Mouse (Mus musculus): ENCODE data around the gene Crip1. TPM values are rescaled to one million over a fixed set of nuclear protein-coding genes. Genes with fewer than 3 reads are reported as not detected.

The Crip1 gene
- polyA plus RNA-seq, 1 experiment from 2014 or later, result 26.8 TPM

GRCm38 (mm10) chr12:113136492-113137020, 9.6 kb upstream of the Crip1 start:
- peaks cover 21% of the 10 kb centered on the region for H3K4me1 ChIP-seq (ENCODE audit: control insufficient read depth, insufficient read depth, low read length)
- no peaks in the 10 kb centered on the region for H3K27me3 ChIP-seq (ENCODE audit: control insufficient read depth, insufficient read depth, low read length)
- H3K27ac ChIP-seq (replicated peaks; ENCODE audit: low read depth, low read length), result no peak overlapping the region
- H3K9ac ChIP-seq (replicated peaks; ENCODE audit: low read length), result no peak overlapping the region
- H3K36me3 ChIP-seq (ENCODE audit: control insufficient read depth, insufficient read depth, low read length), result peaks cover 73% of the 10 kb centered on the region
- ATAC-seq (ENCODE audit: low FRiP score, low TSS enrichment) (no peak), DNase-seq (no peak)
- no peaks in the 10 kb centered on the region for H3K9me3 ChIP-seq (ENCODE audit: control insufficient read depth, low read length)
- no peak overlapping the region for H3K4me3 ChIP-seq (replicated peaks; ENCODE audit: low read depth, low read length)
- H3K4me2 ChIP-seq (ENCODE audit: low read length), result no peak overlapping the region
- 82% methylated on average over 17 of the region's 17 CpGs for WGBS

GRCm38 (mm10) chr12:113137260-113138213, 8.6 kb upstream of the Crip1 start:
- no peak overlapping the region for H3K4me2 ChIP-seq (ENCODE audit: low read length)
- 89% methylated on average over 18 of the region's 18 CpGs for WGBS
- no peak overlapping the region for H3K9ac ChIP-seq (replicated peaks; ENCODE audit: low read length)
- DNase-seq, result no peak
- peaks cover 63% of the 10 kb centered on the region for H3K36me3 ChIP-seq (ENCODE audit: control insufficient read depth, insufficient read depth, low read length)
- H3K27me3 ChIP-seq (ENCODE audit: control insufficient read depth, insufficient read depth, low read length), result no peaks in the 10 kb centered on the region
- H3K4me3 ChIP-seq (replicated peaks; ENCODE audit: low read depth, low read length), result no peak overlapping the region
- H3K4me1 ChIP-seq (ENCODE audit: control insufficient read depth, insufficient read depth, low read length), result peaks cover 31% of the 10 kb centered on the region
- ATAC-seq (ENCODE audit: low FRiP score, low TSS enrichment), result no peak
- no peaks in the 10 kb centered on the region for H3K9me3 ChIP-seq (ENCODE audit: control insufficient read depth, low read length)
- H3K27ac ChIP-seq (replicated peaks; ENCODE audit: low read depth, low read length), result no peak overlapping the region

- Histone ChIP-seq H3K4me3 (replicated peaks; ENCODE audit: low read depth, low read length) (no peak overlapping the region), H3K27ac (replicated peaks; ENCODE audit: low read depth, low read length) (0 out of 2 replicates have a peak overlapping the region, but pooled peaks have one; percentile 84), H3K36me3 (ENCODE audit: control insufficient read depth, insufficient read depth, low read length) (peaks cover 56% of the 10 kb centered on the region), H3K9ac (replicated peaks; ENCODE audit: low read length) (no peak overlapping the region), H3K9me3 (ENCODE audit: control insufficient read depth, low read length) (no peaks in the 10 kb centered on the region), H3K4me2 (ENCODE audit: low read length) (no peak overlapping the region), H3K27me3 (ENCODE audit: control insufficient read depth, insufficient read depth, low read length) (no peaks in the 10 kb centered on the region), H3K4me1 (ENCODE audit: control insufficient read depth, insufficient read depth, low read length) (peaks cover 37% of the 10 kb centered on the region)
- 76% methylated on average over 6 of the region's 6 CpGs for WGBS
- no peak for ATAC-seq (ENCODE audit: low FRiP score, low TSS enrichment)
- DNase-seq, result no peak
These were observed 7.8 kb upstream of the Crip1 start for GRCm38 (mm10) chr12:113138291-113138690.

GRCm38 (mm10) chr12:113138901-113139864, 6.9 kb upstream of the Crip1 start:
- H3K36me3 ChIP-seq (ENCODE audit: control insufficient read depth, insufficient read depth, low read length), result peaks cover 56% of the 10 kb centered on the region

GRCm38 (mm10) chr12:113139908-113140615, 6.1 kb upstream of the Crip1 start, which contains the start of gene Crip2:
Crip2 (plus strand) TSS chr12:113140236.
- WGBS, result under 1% methylated on average over 68 of the region's 68 CpGs
- H3K27ac ChIP-seq (replicated peaks; ENCODE audit: low read depth, low read length), result peak within 1 kb of the TSS; percentile 84
- peak; percentile 91 for ATAC-seq (ENCODE audit: low FRiP score, low TSS enrichment)
- H3K4me3 ChIP-seq (replicated peaks; ENCODE audit: low read depth, low read length), result peak within 1 kb of the TSS; percentile 61
- H3K36me3 ChIP-seq (ENCODE audit: control insufficient read depth, insufficient read depth, low read length), result peaks cover 56% of the 10 kb centered on the region
- H3K27me3 ChIP-seq (ENCODE audit: control insufficient read depth, insufficient read depth, low read length), result no peaks in the 10 kb centered on the region
- H3K4me2 ChIP-seq (ENCODE audit: low read length), result peak within 1 kb of the TSS; percentile 68
- H3K9ac ChIP-seq (replicated peaks; ENCODE audit: low read length), result peak within 1 kb of the TSS; percentile 51
- H3K9me3 ChIP-seq (ENCODE audit: control insufficient read depth, low read length), result no peaks in the 10 kb centered on the region
- DNase-seq, result peak; percentile 95
- H3K4me1 ChIP-seq (ENCODE audit: control insufficient read depth, insufficient read depth, low read length), result peaks cover 37% of the 10 kb centered on the region

More at GRCm38 (mm10) chr12:113138901-113139864, 6.9 kb upstream of the Crip1 start:
- Histone ChIP-seq H3K27ac (replicated peaks; ENCODE audit: low read depth, low read length) (peak overlapping the region; percentile 84), H3K27me3 (ENCODE audit: control insufficient read depth, insufficient read depth, low read length) (no peaks in the 10 kb centered on the region), H3K4me3 (replicated peaks; ENCODE audit: low read depth, low read length) (peak overlapping the region; percentile 61), H3K9ac (replicated peaks; ENCODE audit: low read length) (peak overlapping the region; percentile 51), H3K9me3 (ENCODE audit: control insufficient read depth, low read length) (no peaks in the 10 kb centered on the region), H3K4me2 (ENCODE audit: low read length) (peak overlapping the region; percentile 68), H3K4me1 (ENCODE audit: control insufficient read depth, insufficient read depth, low read length) (peaks cover 37% of the 10 kb centered on the region)
- WGBS, result 31% methylated on average over 11 of the region's 11 CpGs
- ATAC-seq (ENCODE audit: low FRiP score, low TSS enrichment), result no peak
- peak; percentile 57 for DNase-seq

GRCm38 (mm10) chr12:113140616-113141411, 5.3 kb upstream of the Crip1 start:
- DNase-seq, result no peak
- Histone ChIP-seq H3K27me3 (ENCODE audit: control insufficient read depth, insufficient read depth, low read length) (no peaks in the 10 kb centered on the region), H3K9ac (replicated peaks; ENCODE audit: low read length) (peak overlapping the region; percentile 51)

GRCm38 (mm10) chr12:113141531-113141973, 4.6 kb upstream of the Crip1 start:
- Histone ChIP-seq H3K4me3 (replicated peaks; ENCODE audit: low read depth, low read length) (peak overlapping the region; percentile 61), H3K9ac (replicated peaks; ENCODE audit: low read length) (peak overlapping the region; percentile 51), H3K36me3 (ENCODE audit: control insufficient read depth, insufficient read depth, low read length) (peaks cover 49% of the 10 kb centered on the region), H3K27me3 (ENCODE audit: control insufficient read depth, insufficient read depth, low read length) (no peaks in the 10 kb centered on the region), H3K27ac (replicated peaks; ENCODE audit: low read depth, low read length) (peak overlapping the region; percentile 54; the same call in 1 of the 2 replicates), H3K9me3 (ENCODE audit: control insufficient read depth, low read length) (no peaks in the 10 kb centered on the region), H3K4me2 (ENCODE audit: low read length) (peak overlapping the region; percentile 68), H3K4me1 (ENCODE audit: control insufficient read depth, insufficient read depth, low read length) (peaks cover 42% of the 10 kb centered on the region)
- DNase-seq, result no peak
- ATAC-seq (ENCODE audit: low FRiP score, low TSS enrichment), result no peak
- WGBS, result 12% methylated on average over 8 of the region's 8 CpGs

More at GRCm38 (mm10) chr12:113140616-113141411, 5.3 kb upstream of the Crip1 start:
- Histone ChIP-seq H3K4me1 (ENCODE audit: control insufficient read depth, insufficient read depth, low read length) (peaks cover 37% of the 10 kb centered on the region), H3K4me3 (replicated peaks; ENCODE audit: low read depth, low read length) (peak overlapping the region; percentile 61), H3K4me2 (ENCODE audit: low read length) (peak overlapping the region; percentile 68), H3K27ac (replicated peaks; ENCODE audit: low read depth, low read length) (peak overlapping the region; percentile 84), H3K36me3 (ENCODE audit: control insufficient read depth, insufficient read depth, low read length) (peaks cover 55% of the 10 kb centered on the region), H3K9me3 (ENCODE audit: control insufficient read depth, low read length) (no peaks in the 10 kb centered on the region)
- 1% methylated on average over 49 of the region's 49 CpGs for WGBS
- ATAC-seq (ENCODE audit: low FRiP score, low TSS enrichment), result peak; percentile 5

All from midbrain, embryonic 14.5 days (tissue).